Mouse (Mus musculus) hindbrain, embryonic 12.5 days (tissue): ENCODE results near the gene Syt12. TPM values are rescaled to one million over a fixed set of nuclear protein-coding genes. Genes with fewer than 3 reads are reported as not detected.

ENCODE experiments used
- ATAC-seq: fragments of 200-750 bp; cut with Nextera tagmentation; 2 replicates; pipeline ENCODE4 v1.8.0; 2017; ENCODE audit warnings: moderate TSS enrichment; ENCODE audit not compliant: low FRiP score
- H3K27ac ChIP-seq: fragments of 300-500 bp; sonication (generic); 2 replicates; pipeline ENCODE4 v1.5.1; 2016; ENCODE audit warnings: mild to moderate bottlenecking
- H3K27me3 ChIP-seq: fragments of 300-500 bp; sonication (generic); 2 replicates; pipeline ENCODE4 v1.6.1; 2016; ENCODE audit warnings: mild to moderate bottlenecking
- H3K36me3 ChIP-seq: fragments of 300-500 bp; sonication (generic); 2 replicates; pipeline ENCODE4 v1.6.1; 2016; ENCODE audit warnings: mild to moderate bottlenecking
- H3K4me1 ChIP-seq: fragments of 300-500 bp; sonication (generic); 2 replicates; pipeline ENCODE4 v1.6.1; 2016
- H3K4me2 ChIP-seq: fragments of 300-500 bp; sonication (generic); replicated peaks from 2 replicates; pipeline ENCODE4 v1.6.1; 2016; ENCODE audit warnings: mild to moderate bottlenecking
- H3K4me3 ChIP-seq: fragments of 300-500 bp; sonication (generic); 2 replicates; pipeline ENCODE4 v1.5.1; 2016; ENCODE audit warnings: mild to moderate bottlenecking
- H3K9ac ChIP-seq: fragments of 300-500 bp; sonication (generic); 2 replicates; pipeline ENCODE4 v1.6.1; 2016; ENCODE audit warnings: mild to moderate bottlenecking, moderate library complexity
- H3K9me3 ChIP-seq: fragments of 300-500 bp; sonication (generic); replicated peaks from 2 replicates; pipeline ENCODE4 v1.6.1; 2016; ENCODE audit warnings: mild to moderate bottlenecking
- WGBS: fragments of 180-500 bp; shearing (Covaris S2); methylation state at CpG from one replicate; pipeline ENCODE4 v1.1.7; 2016; 5-methylcytosine and 5-hydroxymethylcytosine counted together
- polyA plus RNA-seq: library from polyadenylated mRNA; unstranded; fragments of >200 nt; fragmentation: Nextera tagmentation; extraction: Ambion mirVana; gene quantifications from 2 replicates; pipeline ENCODE4 v1.2.1, GENCODE M21; 2016

Syt12 gene
- polyA plus RNA-seq: 1.5 and 1.7 TPM in 2 replicates

DNA sequence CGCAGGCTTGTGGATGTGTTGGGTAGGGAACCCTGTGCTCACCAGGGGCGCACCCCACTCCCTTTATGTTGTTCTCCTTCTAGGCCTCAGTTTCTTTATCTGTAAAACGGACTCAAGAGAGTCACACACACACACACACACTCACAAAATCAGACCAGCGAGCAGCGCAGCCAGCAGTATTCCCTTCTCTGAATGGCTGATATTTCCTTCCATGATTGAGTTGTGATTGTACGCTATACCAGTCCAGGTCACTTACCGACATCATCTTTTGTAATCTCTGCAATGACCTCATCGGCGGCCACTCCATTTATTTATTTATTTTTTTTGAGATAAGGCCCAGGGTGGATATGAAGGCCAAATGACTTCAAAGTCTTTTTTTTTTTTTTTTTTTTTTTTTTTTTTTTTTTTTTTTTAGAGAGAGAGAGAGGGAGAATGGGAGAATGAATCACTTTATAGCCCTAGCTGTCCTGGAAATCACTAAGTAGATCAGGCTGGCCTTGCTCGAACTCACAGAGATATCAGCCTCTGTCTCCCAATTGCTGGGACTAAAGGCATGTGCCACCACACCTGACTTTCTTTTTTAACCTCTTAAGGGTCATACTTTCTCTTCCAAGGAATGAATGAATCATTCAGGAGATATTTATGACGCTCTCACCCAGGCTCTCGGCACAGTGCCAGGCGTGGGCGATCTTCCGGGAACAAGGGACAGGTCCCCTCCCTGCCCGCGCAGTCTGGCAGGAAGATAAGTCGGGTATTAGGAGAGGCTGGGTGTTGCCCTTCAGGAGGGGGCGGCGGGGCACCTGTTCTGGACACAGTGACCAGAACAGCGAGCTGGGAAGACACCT is at the start of gene Syt12:
Gene Syt12, minus strand, starts transcription at position 103 of the 845 bp plus-strand sequence.
- Histone ChIP-seq H3K27me3 (peaks cover 50% of the 10 kb centered on the region), H3K4me3 (peak within 1 kb of the TSS; percentile 55), H3K9me3 (no peaks in the 10 kb centered on the region), H3K4me2 (peak within 1 kb of the TSS; percentile 96), H3K9ac (peak within 1 kb of the TSS; percentile 64), H3K27ac (no peak within 1 kb of the TSS), H3K36me3 (no peaks in the 10 kb centered on the region), H3K4me1 (peaks cover 8% of the 10 kb centered on the region)
- ATAC-seq: no peak
- 41% methylated on average over 21 of the region's 21 CpGs for WGBS

GRCm38 (mm10) chr19:4521426-4522050 is 44.3 kb upstream of the Syt12 start:
- Histone ChIP-seq H3K9me3 (no peaks in the 10 kb centered on the region), H3K4me1 (no peaks in the 10 kb centered on the region), H3K9ac (no peak overlapping the region), H3K4me3 (no peak overlapping the region), H3K27ac (no peak overlapping the region), H3K4me2 (no peak overlapping the region), H3K36me3 (no peaks in the 10 kb centered on the region), H3K27me3 (no peaks in the 10 kb centered on the region)
- no peak for ATAC-seq
- WGBS: 90% methylated on average over 3 of the region's 3 CpGs

DNA sequence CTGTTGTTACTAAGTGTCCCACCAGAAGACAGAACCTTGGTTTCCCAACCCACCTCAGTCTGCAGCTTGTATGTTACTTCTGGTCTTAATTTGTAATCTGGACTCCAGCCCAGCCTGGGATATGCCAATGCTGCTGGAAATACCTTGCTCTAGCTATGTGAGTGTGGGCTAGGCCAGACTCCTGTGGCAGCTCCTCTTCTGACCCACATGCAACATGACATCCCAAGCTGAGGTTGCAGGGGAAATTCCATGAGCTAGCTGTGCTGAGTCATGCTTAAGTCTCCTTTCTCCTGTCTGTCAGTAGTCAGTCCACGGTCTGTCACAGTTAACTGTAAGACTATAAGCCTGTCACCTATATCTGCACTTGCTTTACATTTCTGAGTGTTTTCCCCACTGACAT is 40.2 kb upstream of the Syt12 start:
- 83% methylated on average over 1 of the region's 1 CpGs for WGBS
- Histone ChIP-seq H3K4me2 (no peak overlapping the region), H3K27ac (no peak overlapping the region), H3K4me3 (no peak overlapping the region), H3K27me3 (no peaks in the 10 kb centered on the region), H3K4me1 (peaks cover 9% of the 10 kb centered on the region), H3K9me3 (no peaks in the 10 kb centered on the region), H3K9ac (no peak overlapping the region), H3K36me3 (no peaks in the 10 kb centered on the region)
- no peak for ATAC-seq

GRCm38 (mm10) chr19:4516288-4516687 is 39.0 kb upstream of the Syt12 start:
- 61% methylated on average over 2 of the region's 2 CpGs for WGBS
- Histone ChIP-seq H3K36me3 (no peaks in the 10 kb centered on the region), H3K4me2 (no peak overlapping the region), H3K9ac (no peak overlapping the region), H3K27ac (no peak overlapping the region), H3K4me1 (peaks cover 9% of the 10 kb centered on the region), H3K4me3 (no peak overlapping the region), H3K9me3 (no peaks in the 10 kb centered on the region), H3K27me3 (peaks cover 4% of the 10 kb centered on the region; the same call in 1 of the 2 replicates)
- no peak for ATAC-seq

GRCm38 (mm10) chr19:4515746-4516145 is 38.5 kb upstream of the Syt12 start:
- Histone ChIP-seq H3K36me3 (no peaks in the 10 kb centered on the region), H3K9ac (no peak overlapping the region), H3K9me3 (no peaks in the 10 kb centered on the region), H3K4me3 (no peak overlapping the region), H3K27me3 (peaks cover 4% of the 10 kb centered on the region; the same call in 1 of the 2 replicates), H3K4me2 (no peak overlapping the region), H3K27ac (peak overlapping the region; percentile 30; the same call in 1 of the 2 replicates), H3K4me1 (peaks cover 14% of the 10 kb centered on the region)
- 49% methylated on average over 2 of the region's 2 CpGs for WGBS
- ATAC-seq: no peak

- H3K4me1 ChIP-seq: peaks cover 20% of the 10 kb centered on the region
- H3K4me2 ChIP-seq: no peak overlapping the region
- no peaks in the 10 kb centered on the region for H3K9me3 ChIP-seq
- H3K9ac ChIP-seq: no peak overlapping the region
- no peak for ATAC-seq
- 74% methylated on average over 4 of the region's 4 CpGs for WGBS
- H3K4me3 ChIP-seq: no peak overlapping the region
- no peak overlapping the region for H3K27ac ChIP-seq
- H3K36me3 ChIP-seq: no peaks in the 10 kb centered on the region
- H3K27me3 ChIP-seq: peaks cover 4% of the 10 kb centered on the region; the same call in 1 of the 2 replicates
These were observed 36.1 kb upstream of the Syt12 start for GRCm38 (mm10) chr19:4513236-4513858.

GRCm38 (mm10) chr19:4511116-4511841 is 34.0 kb upstream of the Syt12 start:
- peaks cover 20% of the 10 kb centered on the region for H3K4me1 ChIP-seq
- no peaks in the 10 kb centered on the region for H3K9me3 ChIP-seq
- H3K27ac ChIP-seq: no peak overlapping the region
- ATAC-seq: no peak
- peak overlapping the region; percentile 49 for H3K4me3 ChIP-seq
- no peak overlapping the region; the same call in 1 of the 2 replicates for H3K9ac ChIP-seq
- H3K27me3 ChIP-seq: peaks cover 4% of the 10 kb centered on the region; the same call in 1 of the 2 replicates
- 5% methylated on average over 13 of the region's 13 CpGs for WGBS
- H3K36me3 ChIP-seq: no peaks in the 10 kb centered on the region
- H3K4me2 ChIP-seq: peak overlapping the region; percentile 87

DNA sequence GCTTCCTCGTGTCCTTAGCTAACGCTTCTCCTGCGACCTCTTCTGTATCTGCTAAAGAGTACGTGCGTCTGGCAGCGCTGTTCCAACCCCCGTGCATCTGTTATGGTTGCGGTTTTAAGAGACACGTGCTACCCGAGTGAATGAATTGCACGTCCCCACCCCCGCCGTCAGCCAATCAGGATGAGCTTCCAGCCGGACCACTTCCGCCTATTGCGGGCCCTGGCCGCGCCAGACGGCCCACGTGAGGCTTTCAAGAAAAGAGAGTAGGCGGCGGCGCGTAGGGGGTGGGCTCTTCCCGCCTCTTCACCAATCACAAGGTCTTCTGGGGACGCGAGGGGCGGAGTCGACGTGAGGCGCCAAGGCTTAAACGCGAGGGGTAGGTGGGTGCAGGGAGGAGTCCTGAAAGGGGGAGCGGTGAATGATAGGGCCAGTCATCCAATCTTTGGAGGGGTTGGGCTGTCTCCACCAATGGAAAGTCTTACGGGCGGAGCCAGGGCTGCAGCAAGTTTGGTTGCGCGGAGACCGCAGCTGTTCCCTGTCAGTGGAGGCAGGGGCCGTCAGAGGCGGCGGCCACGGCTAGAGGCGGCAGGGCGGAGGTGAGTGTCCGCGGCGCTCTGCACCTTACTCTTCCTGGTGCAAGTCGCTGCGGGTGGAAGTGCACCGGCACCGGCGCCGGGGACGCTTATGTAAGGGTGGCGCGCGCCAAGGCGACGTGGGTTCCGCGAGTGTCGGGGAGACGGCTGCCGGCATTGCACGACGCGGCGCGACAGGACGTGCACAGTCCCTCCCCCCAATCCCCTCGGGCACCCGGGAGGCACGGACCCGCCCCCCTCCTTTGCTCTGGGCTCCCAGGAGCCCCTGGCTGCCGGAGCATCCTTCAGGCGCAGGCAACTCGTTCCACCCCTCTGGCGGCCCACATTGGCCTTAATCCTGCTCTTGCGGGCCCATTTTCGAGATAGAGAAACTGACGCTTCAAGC is 33.0 kb upstream of the Syt12 start, which contains the start of gene Pcx:
Gene Pcx, plus strand, starts transcription at position 487 of the 978 bp plus-strand sequence.
- peaks cover 11% of the 10 kb centered on the region for H3K4me1 ChIP-seq
- peak within 1 kb of the TSS; percentile 49 for H3K4me3 ChIP-seq
- 0 out of 2 replicates have a peak within 1 kb of the TSS, but pooled peaks have one; percentile 1 for H3K27ac ChIP-seq
- H3K27me3 ChIP-seq: peaks cover 4% of the 10 kb centered on the region; the same call in 1 of the 2 replicates
- H3K9me3 ChIP-seq: no peaks in the 10 kb centered on the region
- H3K4me2 ChIP-seq: peak within 1 kb of the TSS; percentile 87
- peak within 1 kb of the TSS; percentile 60 for H3K9ac ChIP-seq
- no peaks in the 10 kb centered on the region for H3K36me3 ChIP-seq
- ATAC-seq: peak; percentile 100
- under 1% methylated on average over 82 of the region's 82 CpGs for WGBS

- Histone ChIP-seq H3K9ac (no peak overlapping the region), H3K4me3 (no peak overlapping the region), H3K27ac (no peak overlapping the region), H3K36me3 (no peaks in the 10 kb centered on the region), H3K9me3 (no peaks in the 10 kb centered on the region), H3K27me3 (peaks cover 4% of the 10 kb centered on the region; the same call in 1 of the 2 replicates), H3K4me1 (peaks cover 11% of the 10 kb centered on the region; the same call in 1 of the 2 replicates), H3K4me2 (no peak overlapping the region)
- ATAC-seq: no peak
- WGBS: 76% methylated on average over 3 of the region's 3 CpGs
These were observed 30.5 kb upstream of the Syt12 start for GRCm38 (mm10) chr19:4507746-4508145.

- Histone ChIP-seq H3K4me3 (no peak overlapping the region), H3K9me3 (no peaks in the 10 kb centered on the region), H3K4me2 (no peak overlapping the region), H3K36me3 (no peaks in the 10 kb centered on the region), H3K27me3 (no peaks in the 10 kb centered on the region), H3K9ac (no peak overlapping the region), H3K4me1 (peaks cover 5% of the 10 kb centered on the region; the same call in 1 of the 2 replicates), H3K27ac (no peak overlapping the region)
- no peak for ATAC-seq
- WGBS: 78% methylated on average over 1 of the region's 1 CpGs
These were observed 27.6 kb upstream of the Syt12 start for GRCm38 (mm10) chr19:4504830-4505229.

- no peak overlapping the region for H3K4me2 ChIP-seq
- no peaks in the 10 kb centered on the region for H3K9me3 ChIP-seq
- H3K4me1 ChIP-seq: peaks cover 6% of the 10 kb centered on the region
- no peak overlapping the region for H3K27ac ChIP-seq
- no peaks in the 10 kb centered on the region; the same call in 1 of the 2 replicates for H3K27me3 ChIP-seq
- no peaks in the 10 kb centered on the region for H3K36me3 ChIP-seq
- no peak for ATAC-seq
- WGBS: 73% methylated on average over 2 of the region's 2 CpGs
- no peak overlapping the region for H3K4me3 ChIP-seq
- no peak overlapping the region for H3K9ac ChIP-seq
These were observed 25.5 kb upstream of the Syt12 start for GRCm38 (mm10) chr19:4502701-4503100.
